Mouse (Mus musculus) fat pad, adult 2 months (tissue): ENCODE results near the gene Tub.

ENCODE experiments used
- DNase-seq: peaks from one replicate; pipeline ENCODE4 v3.0.0-alpha.2; 2011; ENCODE audit warnings: low read depth, low spot score; ENCODE audit errors: extremely low read depth

Tub gene

GRCm38 (mm10) chr7:108950312-108950761 is at the start of gene Tub:
Gene Tub (plus strand): TSS chr7:108950338.
- DNase-seq = no peak

GRCm38 (mm10) chr7:108903969-108904368 is 46.2 kb upstream of the Tub start:
- no peak for DNase-seq

GRCm38 (mm10) chr7:108927043-108927442 is 23.1 kb upstream of the Tub start:
- DNase-seq = no peak

- DNase-seq = peak; percentile 43
Measured at GRCm38 (mm10) chr7:108928280-108929188, 21.6 kb upstream of the Tub start.

- no peak for DNase-seq
Measured at GRCm38 (mm10) chr7:108929726-108930393, 20.3 kb upstream of the Tub start, which contains the start of gene Nlrp10. Gene Nlrp10 (minus strand): TSS chr7:108930178.

- DNase-seq = peak; percentile 95
Measured at GRCm38 (mm10) chr7:108933794-108934731, 16.1 kb upstream of the Tub start, which contains the start of gene Eif3f. Gene Eif3f (plus strand): TSS chr7:108934417.

GRCm38 (mm10) chr7:108934836-108935235 is 15.3 kb upstream of the Tub start:
- DNase-seq = no peak

GRCm38 (mm10) chr7:108935411-108935810 is 14.7 kb upstream of the Tub start:
- no peak for DNase-seq

- no peak for DNase-seq
Measured at GRCm38 (mm10) chr7:108936591-108936990, 13.5 kb upstream of the Tub start.

GRCm38 (mm10) chr7:108941466-108941865 is 8.7 kb upstream of the Tub start:
- DNase-seq = no peak

- no peak for DNase-seq
Measured at GRCm38 (mm10) chr7:108944002-108944401, 6.1 kb upstream of the Tub start.

- DNase-seq = no peak
Measured at GRCm38 (mm10) chr7:108948611-108949010, 1.5 kb upstream of the Tub start.

GRCm38 (mm10) chr7:108949301-108949700 is 837 bp upstream of the Tub start:
- DNase-seq = no peak

GRCm38 (mm10) chr7:108950762-108951331 is 709 bp downstream of the Tub start:
- DNase-seq = no peak

GRCm38 (mm10) chr7:108952801-108953200 is 2.7 kb downstream of the Tub start:
- DNase-seq = no peak

GRCm38 (mm10) chr7:108954185-108954584 is 4.0 kb downstream of the Tub start:
- no peak for DNase-seq

GRCm38 (mm10) chr7:108957734-108958133 is 7.6 kb downstream of the Tub start:
- DNase-seq = no peak

GRCm38 (mm10) chr7:108965968-108966367 is 15.8 kb downstream of the Tub start:
- DNase-seq = no peak

- DNase-seq = no peak
Measured at GRCm38 (mm10) chr7:108966742-108967362, 16.7 kb downstream of the Tub start.

GRCm38 (mm10) chr7:108968201-108968600 is 18.1 kb downstream of the Tub start:
- DNase-seq = no peak
